Mouse (Mus musculus) left cerebral cortex, postnatal 4 days (tissue): ENCODE results near the gene Fndc3b. TPM values are rescaled to one million over a fixed set of nuclear protein-coding genes. Genes with fewer than 3 reads are reported as not detected.
A peak's percentile ranks its signal among the peaks of the same experiment; 100 is the strongest.

Experiments used
- DNase-seq: peaks from one replicate; pipeline ENCODE4 v3.0.0-alpha.2; 2022
- intact Hi-C: fragments of 180-260 bp; cut with DNase I; formaldehyde crosslinking; loops from one replicate; pipeline ENCODE4 v1.15.1; 2025
- total RNA-seq, 2 experiments: library from RNA; stranded (reverse); gene quantifications; 2 replicates each; pipeline ENCODE4 v1.2.3; 2021

The Fndc3b gene
- total RNA-seq, 2 experiments from 2014 or later: 25.9 to 26.4 TPM

DNA sequence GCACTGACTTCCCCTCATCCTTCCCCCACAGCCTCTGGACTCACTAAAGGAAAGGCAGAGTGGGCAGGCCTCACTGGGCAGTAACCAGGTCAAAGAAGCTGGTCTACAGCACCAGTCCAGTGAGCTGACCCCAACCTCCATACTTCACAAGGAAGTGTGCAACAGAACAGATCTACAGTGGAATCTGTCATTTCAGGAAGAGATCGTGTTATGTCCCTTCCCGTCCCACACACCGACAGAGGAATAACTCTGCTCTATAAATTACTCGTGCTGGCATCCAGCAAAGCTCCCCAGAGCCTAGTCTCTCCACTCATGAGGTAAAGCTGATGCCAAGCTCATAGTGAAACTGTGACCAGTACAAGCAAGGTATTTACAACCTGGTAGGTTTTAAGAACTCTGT is 27.7 kb downstream of the Fndc3b start:
- no peak for DNase-seq
- intact Hi-C loops: no loop called here

DNA sequence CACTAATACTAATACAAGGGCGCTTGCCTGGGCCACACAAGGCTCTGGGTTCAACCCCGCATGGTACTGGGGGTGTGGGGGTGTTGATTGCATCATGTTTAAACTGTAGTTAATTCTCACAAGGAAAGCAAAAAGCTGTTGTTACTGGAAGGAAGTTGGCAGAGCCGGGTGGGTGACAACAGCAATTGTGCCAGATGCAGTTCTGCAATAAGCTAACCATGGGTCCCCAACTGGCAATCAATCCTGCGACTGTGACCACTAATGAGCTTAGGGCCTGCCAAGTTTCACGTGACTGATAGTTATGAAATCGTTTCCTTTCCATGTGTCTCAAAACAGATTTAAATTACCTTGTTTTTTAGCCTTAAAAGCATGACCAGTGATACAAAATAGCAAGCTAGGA is 33.5 kb downstream of the Fndc3b start:
- DNase-seq: no peak
- intact Hi-C loops: no loop called here

DNA sequence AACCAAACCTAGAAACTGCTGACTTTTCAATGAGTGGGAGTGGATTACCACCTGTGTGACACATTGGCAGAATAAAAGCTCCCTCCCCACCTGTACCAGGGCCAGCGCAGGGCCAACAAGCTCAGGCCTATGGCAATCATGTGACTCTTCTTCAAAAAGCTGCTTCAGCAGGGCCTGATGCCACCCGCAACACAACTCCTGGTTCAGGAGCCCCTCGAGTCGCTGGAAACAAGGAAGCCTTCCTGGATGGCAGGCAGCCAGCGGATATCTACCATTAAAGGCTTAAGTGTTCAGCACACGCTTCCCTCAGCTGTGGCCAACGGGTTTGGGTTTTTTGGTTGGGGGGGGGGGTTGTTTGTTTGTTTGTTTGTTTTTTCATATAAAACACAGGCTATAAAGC is 37.4 kb downstream of the Fndc3b start:
- DNase-seq: peak; percentile 16
- intact Hi-C loops: no loop called here

DNA sequence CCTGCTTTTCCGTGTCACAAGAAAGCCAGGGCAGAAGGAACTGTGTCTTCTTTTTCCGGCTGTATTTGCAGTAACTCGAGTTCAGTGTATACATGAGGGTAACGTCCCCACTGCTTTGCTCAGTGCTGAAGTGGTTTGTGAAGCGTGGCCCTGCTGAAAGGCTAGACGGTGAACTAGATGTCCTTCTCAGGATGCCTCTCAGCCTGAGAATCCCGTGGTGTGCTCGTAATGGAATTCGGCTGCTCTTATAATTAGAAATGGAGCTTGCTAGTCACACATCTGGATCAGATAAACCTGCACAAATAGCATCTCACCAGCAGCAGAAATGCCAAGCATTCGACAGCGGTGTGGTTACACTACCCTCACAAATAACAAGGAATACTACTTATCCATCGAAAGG is 40.7 kb downstream of the Fndc3b start:
- intact Hi-C loops: no loop called here
- no peak for DNase-seq

- intact Hi-C loops: no loop called here
Observed at GRCm38 (mm10) chr3:27667280-27667679, 43.8 kb downstream of the Fndc3b start.

DNA sequence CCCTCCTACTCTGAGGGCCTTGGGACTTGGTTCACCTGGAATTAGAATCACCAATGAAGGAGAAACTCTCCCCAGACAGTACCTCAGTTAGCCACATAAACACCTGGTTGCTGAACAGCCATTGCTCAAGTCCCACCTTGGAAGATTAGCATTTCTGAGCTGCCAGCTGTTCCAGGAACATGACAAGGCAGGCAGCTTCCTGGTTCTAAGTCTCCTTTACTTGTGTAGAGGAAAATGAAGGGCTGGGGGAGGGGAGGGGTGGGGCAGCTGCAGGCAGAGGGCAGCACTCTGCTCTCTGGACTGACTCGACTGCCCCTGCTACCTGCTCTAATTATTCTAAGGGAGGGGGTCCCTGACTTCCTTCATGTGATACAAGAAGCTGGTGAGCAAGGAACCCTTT is 45.8 kb downstream of the Fndc3b start:
- intact Hi-C loops: no loop called here
- DNase-seq: no peak

More at GRCm38 (mm10) chr3:27667280-27667679, 43.8 kb downstream of the Fndc3b start:
- no peak for DNase-seq

DNA sequence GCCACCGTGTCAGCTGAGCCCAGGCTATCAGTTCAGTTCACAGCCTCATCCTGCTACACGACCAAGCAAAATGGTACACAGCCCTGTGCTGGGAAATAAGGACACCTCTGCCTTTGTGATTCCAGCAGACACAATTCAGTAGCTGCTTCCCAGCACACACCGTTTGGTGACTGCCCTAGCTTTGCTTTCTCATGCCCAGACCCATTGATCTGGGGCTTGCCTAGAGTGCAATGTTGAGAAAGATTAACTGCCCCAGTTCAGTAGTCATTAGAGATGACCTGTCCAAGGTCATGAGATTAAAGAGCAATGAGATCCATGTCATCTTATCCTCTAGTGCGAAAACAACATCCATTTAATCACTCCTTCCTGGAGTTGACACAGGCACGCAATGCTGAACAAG is 47.9 kb downstream of the Fndc3b start:
- intact Hi-C loops: no loop called here
- no peak for DNase-seq

DNA sequence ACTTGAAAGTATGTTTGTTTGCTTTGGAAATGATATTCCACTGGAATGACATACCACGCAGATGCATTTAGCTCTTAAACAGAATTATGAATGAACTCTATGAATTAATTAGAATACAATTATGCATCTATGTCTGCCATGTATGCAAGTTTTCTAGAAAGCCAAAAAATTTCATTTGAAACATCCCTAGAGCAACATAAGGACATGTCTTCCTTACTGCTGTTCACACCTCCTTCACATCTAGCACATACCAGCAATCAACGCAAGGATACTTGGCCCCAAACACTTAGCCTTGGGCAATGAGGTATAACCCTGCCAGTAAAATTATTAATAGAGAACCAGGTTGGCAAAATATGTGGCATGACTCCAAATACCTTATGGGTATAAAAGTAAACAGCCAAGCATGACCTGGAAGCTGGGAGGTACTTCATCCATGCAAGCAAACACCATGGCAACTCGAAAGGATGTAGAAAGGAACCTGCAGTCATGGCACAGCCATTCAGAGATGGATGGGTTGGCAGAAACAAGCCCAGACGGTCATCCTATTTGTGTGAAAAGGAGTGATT is 52.8 kb downstream of the Fndc3b start:
- DNase-seq: no peak
- intact Hi-C loops: no loop called here

DNA sequence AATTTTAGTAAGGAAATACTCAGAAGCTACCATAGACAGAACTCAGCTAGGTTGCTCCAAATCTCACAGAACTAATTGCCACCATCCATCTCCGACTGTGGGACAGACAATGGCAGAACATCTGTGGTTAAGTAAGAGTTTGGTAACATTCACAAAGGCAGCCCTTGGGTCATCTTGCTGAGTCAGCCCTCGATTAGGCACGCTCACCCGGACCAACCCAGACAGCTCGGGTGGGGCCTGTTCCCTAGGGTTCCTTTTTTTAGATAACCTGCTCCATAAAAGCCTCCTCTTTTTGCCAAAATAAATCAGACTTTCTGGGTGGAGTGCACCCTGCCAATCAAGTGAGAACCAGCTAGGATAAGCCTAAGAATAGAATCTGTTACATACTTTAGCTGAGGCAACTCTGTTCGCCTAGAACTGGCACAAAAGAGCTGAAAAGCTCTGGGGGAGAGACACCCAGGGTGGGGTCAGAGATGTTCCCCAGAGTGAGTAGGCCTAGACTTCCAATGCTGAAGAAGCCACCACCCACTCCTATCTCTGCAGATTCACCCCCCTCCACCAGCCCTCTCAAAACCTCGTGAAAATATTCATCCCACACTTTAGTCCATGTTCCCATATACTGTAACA is 54.2 kb downstream of the Fndc3b start:
- intact Hi-C loops: no loop called here
- no peak for DNase-seq

DNA sequence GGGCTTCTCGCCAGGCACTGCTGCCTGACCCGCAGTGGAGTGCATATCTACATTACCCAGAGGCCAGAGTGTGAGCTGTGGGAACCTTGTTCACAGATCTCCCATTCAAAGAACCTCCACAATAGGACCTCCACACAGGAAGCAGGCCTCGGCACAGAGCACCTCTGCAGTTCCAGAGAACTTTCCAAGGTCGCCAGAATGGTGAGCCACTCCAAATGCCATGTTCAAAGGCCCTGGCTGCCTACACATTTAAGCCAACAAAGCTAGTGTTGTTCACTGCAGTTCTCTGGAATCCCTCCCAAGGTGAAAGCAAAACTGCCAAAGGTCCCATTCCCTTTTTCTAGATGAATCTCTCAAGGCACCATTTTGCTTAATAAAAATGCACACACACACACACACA is 55.4 kb downstream of the Fndc3b start:
- intact Hi-C loops: no loop called here
- no peak for DNase-seq

- intact Hi-C loops: no loop called here
- DNase-seq: no peak
Observed at GRCm38 (mm10) chr3:27655042-27655441, 56.1 kb downstream of the Fndc3b start.

DNA sequence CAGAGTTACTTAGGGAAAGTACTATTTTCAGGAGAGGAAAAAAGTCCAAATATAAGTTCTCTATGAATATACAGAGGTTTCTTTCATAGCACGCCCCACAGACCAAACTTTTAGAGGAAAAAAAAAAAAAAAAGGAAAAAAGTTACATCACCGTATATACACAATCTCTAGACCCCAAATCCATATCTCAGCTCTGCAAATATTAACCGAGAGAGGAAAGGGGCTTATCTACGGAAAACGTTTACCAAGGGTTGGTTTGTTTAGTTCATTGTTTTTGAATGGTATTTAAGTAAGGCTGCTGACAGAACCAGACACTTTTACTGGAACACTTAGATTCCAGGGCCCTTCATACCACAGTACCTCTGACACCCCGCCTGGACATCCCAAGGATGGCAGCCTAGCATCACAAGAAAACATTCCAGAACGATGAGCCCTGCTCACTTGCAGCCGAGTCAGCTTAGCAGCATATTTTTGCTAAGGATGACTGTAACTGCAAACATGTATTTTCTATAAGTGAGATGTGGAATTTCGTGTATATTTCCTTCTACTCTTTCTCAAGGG is 58.6 kb downstream of the Fndc3b start:
- intact Hi-C loops: no loop called here
- DNase-seq: no peak

- intact Hi-C loops: no loop called here
- DNase-seq: no peak
Observed at GRCm38 (mm10) chr3:27651731-27652130, 59.4 kb downstream of the Fndc3b start.

GRCm38 (mm10) chr3:27650083-27650482 is 61.0 kb downstream of the Fndc3b start:
- intact Hi-C loops: no loop called here
- DNase-seq: no peak

- no peak for DNase-seq
- intact Hi-C loops: no loop called here
Observed at GRCm38 (mm10) chr3:27649316-27649715, 61.8 kb downstream of the Fndc3b start.

DNA sequence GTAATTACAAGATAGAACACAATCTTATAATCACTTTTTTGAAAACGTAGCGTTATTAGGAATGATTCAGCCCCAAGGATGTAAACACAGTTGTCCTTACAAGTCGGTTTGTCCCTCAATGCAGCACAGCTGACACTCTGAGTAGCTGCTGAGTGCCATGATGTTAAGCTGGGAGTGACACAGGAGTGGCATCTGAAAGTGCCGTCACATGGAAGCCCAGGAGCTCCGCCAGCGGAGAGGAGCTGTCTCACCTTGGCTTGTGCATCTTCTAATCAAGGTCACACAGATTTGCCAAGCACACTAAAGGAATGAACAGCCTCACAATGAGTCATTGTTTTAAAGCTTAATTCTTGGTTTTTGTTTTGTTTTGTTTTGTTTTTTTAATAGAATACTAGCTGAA is 68.7 kb downstream of the Fndc3b start:
- DNase-seq: no peak
- intact Hi-C loops: no loop called here

DNA sequence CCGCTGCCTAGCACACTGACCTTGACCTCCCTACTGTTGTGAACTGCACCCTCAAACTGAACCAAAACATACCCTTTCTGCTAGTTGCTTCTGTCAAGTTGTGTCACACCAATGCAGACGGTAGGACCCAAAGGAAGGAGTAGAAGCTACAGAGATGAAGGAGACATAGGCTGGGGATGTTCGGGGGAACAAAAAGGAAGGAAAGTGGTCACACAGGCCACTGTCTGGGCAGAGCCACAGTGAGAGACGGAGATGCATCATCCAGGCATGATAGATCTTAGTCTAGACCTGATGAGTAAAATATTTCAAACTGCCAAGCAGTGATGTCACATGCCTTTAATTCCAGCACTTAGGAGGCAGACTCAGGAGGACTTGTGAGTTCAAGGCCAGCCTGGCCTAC is 71.4 kb downstream of the Fndc3b start:
- intact Hi-C loops: no loop called here
- no peak for DNase-seq

- no peak for DNase-seq
- intact Hi-C loops: no loop called here
Observed at GRCm38 (mm10) chr3:27637046-27637661, 74.0 kb downstream of the Fndc3b start.

- intact Hi-C loops: no loop called here
- DNase-seq: peak; percentile 35
Observed at GRCm38 (mm10) chr3:27635776-27636175, 75.3 kb downstream of the Fndc3b start.

DNA sequence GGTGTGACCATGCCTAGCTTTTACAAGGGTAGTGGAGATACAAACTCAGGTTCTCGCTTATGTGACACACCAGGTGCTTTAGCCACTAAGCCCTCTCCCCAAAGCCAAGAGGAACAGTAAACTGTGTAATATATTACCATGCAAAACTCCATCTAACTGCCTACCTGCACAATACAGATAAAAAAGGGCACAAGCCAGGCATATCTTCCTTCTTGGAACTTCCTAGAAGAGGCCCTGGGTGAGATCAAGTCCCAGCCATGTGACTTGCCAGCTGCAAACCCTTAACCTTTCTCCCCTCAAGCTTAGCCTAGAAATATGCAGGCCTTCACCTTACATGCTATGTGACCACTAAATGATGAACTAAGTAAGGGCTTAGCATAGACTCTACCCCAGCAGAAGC is 78.2 kb downstream of the Fndc3b start:
- DNase-seq: no peak
- intact Hi-C loops: no loop called here

- DNase-seq: peak; percentile 48
- intact Hi-C loops: no loop called here
Observed at GRCm38 (mm10) chr3:27631112-27631511, 80.0 kb downstream of the Fndc3b start.

DNA sequence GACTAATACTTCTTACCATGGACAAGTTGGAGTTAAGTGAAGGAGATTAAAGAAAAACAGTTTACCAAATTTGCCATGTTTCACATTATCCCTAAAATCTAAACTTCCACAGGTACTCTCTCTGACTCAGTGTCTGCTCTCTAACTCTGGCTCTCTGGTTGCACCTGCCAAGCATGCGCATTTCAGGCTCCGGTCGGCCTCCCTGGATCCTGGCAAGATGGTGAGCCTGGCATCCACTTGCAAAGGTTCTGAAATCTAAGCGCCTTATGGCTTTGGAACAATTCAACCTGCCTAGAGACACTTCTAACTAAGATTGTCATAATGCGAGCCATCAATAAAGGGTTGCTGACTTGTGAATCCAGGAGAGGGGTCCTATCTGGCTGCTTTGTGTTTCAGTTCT is 81.4 kb downstream of the Fndc3b start:
- intact Hi-C loops: no loop called here
- DNase-seq: no peak
